Mouse (Mus musculus): ENCODE data around the gene Otulinl.

DNA sequence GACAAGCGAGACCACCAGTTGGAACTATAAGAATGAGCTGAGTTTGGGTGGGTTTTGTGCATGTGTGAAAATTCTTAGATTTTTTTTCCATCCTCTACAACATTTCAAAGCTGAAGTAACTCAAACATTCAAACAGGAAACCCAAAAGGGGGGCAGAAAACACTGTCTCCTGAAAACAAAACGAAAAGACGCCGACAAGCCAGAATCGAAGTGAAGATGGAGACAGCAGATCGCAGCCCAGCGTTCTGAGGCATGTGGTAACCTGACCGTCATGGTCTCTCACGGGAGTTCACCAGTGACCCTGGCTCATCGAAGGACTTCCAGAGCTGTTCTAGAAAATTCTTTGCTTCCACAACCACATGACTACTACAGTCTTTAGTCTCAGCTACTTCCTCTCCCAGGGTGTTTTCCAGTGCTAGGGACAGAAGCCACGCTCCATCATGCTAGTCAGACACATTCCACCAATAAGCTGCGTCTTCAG lies 11.4 kb downstream of the Otulinl start:
- no peak for TF ChIP-seq CTCF (IDR thresholded peaks at IDR 0.05)
- TF ChIP-seq EP300 (IDR thresholded peaks at IDR 0.05), result no peak
